Mouse (Mus musculus) megakaryocyte, embryonic 14.5 days (primary cell): ENCODE measurements at regions not wholly inside any gene's neighbourhood (a gene's known extent, or its start where the extent isn't known, plus 50 kb on each side); places are given as distances from the start of the nearest gene placed in this dataset.

Experiments used
- FLI1 ChIP-seq: IDR thresholded peaks from 2 replicates; pipeline ENCODE4 v1.6.1; 2012; ENCODE audit warnings: low read length, inconsistent platforms, mixed read lengths
- GATA1 ChIP-seq: IDR thresholded peaks from 3 replicates; pipeline ENCODE4 v1.6.1; 2012; ENCODE audit warnings: mixed read lengths, low read length, inconsistent platforms, borderline replicate concordance

DNA sequence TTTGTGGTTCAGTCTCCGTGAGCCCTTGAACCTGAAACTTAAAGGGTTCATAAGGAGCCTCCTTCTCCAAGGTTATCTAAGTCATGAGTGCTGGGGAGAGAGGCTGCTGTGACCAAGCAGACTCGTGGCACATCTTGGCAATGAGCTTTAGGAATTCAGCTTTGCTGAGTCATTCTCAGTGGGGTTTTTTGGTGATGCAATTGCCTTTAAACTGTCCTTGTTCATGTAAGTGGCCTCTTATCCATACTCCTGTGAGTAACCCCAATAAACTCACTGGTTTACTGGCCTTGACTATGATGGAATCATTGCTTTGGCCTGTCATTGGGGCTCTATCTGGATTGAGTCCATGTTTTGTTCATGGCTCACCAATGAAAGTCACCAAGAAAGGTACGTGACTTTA is 218.2 kb upstream of the Ppp2r3a start:
- TF ChIP-seq GATA1 (no peak), FLI1 (no peak)
